Mouse (Mus musculus) lung, embryonic 14.5 days (tissue): ENCODE results near the gene Elof1. TPM values are rescaled to one million over a fixed set of nuclear protein-coding genes. Genes with fewer than 3 reads are reported as not detected.
A peak's percentile ranks its signal among the peaks of the same experiment; 100 is the strongest.
"Not testable (repeated sequence)": the region's sequence is repeated elsewhere in the genome, so short reads cannot be mapped to it uniquely, and the experiment has no call there.

Source experiments
- ATAC-seq: fragments of 200-750 bp; cut with Nextera tagmentation; 2 replicates; pipeline ENCODE4 v1.8.0; 2017; ENCODE audit warnings: mild to moderate bottlenecking, moderate TSS enrichment, moderate library complexity; ENCODE audit not compliant: insufficient read depth
- DNase-seq: peaks from one replicate; pipeline ENCODE4 v3.0.0-alpha.2; 2015
- H3K27ac ChIP-seq: fragments of 300-500 bp; sonication (generic); 2 replicates; pipeline ENCODE4 v1.5.1; 2014; ENCODE audit warnings: low read depth, mild to moderate bottlenecking, moderate library complexity
- H3K27me3 ChIP-seq: fragments of 300-500 bp; sonication (generic); 2 replicates; pipeline ENCODE4 v1.6.1; 2014; ENCODE audit warnings: low read length, control low read depth; ENCODE audit not compliant: insufficient read depth
- H3K36me3 ChIP-seq: fragments of 300-500 bp; sonication (generic); 2 replicates; pipeline ENCODE4 v1.6.1; 2014; ENCODE audit warnings: control low read depth; ENCODE audit not compliant: insufficient read depth
- H3K4me1 ChIP-seq: fragments of 300-500 bp; sonication (generic); 2 replicates; pipeline ENCODE4 v1.6.1; 2014; ENCODE audit warnings: antibody characterized with exemption, control low read depth; ENCODE audit not compliant: insufficient read depth
- H3K4me2 ChIP-seq: fragments of 300-500 bp; sonication (generic); 2 replicates; pipeline ENCODE4 v1.6.1; 2014; ENCODE audit warnings: mild to moderate bottlenecking
- H3K4me3 ChIP-seq: fragments of 300-500 bp; sonication (generic); 2 replicates; pipeline ENCODE4 v1.5.1; 2014; ENCODE audit warnings: low read depth, low read length
- H3K9ac ChIP-seq: fragments of 300-500 bp; sonication (generic); 2 replicates; pipeline ENCODE4 v1.6.1; 2014
- H3K9me3 ChIP-seq: fragments of 300-500 bp; sonication (generic); 2 replicates; pipeline ENCODE4 v1.6.1; 2016; ENCODE audit warnings: low read depth, low read length, control low read depth
- CTCF ChIP-seq: IDR thresholded peaks from 2 replicates; pipeline ENCODE4 v1.5.1; 2016; ENCODE audit warnings: antibody characterized with exemption, low read depth
- WGBS: fragments of 180-500 bp; shearing (Covaris S2); extraction: QIAGEN DNeasy Blood & Tissue Kit; methylation state at CpG from one replicate; pipeline ENCODE4 v1.1.7; 2014; 5-methylcytosine and 5-hydroxymethylcytosine counted together
- polyA plus RNA-seq: library from polyadenylated mRNA; unstranded; fragments of >200 nt; fragmentation: Nextera tagmentation; extraction: Ambion mirVana; gene quantifications from 2 replicates; pipeline ENCODE4 v1.2.1, GENCODE M21; 2014

Gene Elof1
- polyA plus RNA-seq, 1 experiment from 2014 or later, result 212 TPM

DNA sequence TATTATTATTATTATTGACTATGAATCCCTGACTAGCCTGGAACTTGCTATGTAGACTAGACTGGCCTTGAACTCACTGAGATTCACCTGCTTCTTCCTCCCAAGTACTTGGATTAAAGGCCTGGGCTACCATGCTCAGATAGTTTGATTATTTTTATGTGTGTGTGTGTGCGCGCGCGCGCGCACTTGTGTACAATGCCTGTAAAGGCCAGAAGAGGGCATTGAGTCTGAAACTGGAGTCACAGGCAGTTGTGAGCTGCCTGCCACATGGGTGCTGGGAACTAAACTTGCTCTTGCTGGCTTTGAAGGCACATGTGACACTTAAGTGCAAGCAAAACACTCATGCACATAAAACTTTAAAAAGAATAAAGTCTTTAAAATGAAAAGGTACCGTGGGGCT is 27.7 kb downstream of the Elof1 start:
- Histone ChIP-seq H3K27ac (no peak overlapping the region), H3K36me3 (no peaks in the 10 kb centered on the region), H3K4me2 (no peak overlapping the region), H3K9ac (no peak overlapping the region), H3K4me1 (peaks cover 3% of the 10 kb centered on the region; the same call in 1 of the 2 replicates), H3K9me3 (no peaks in the 10 kb centered on the region), H3K27me3 (no peaks in the 10 kb centered on the region), H3K4me3 (no peak overlapping the region)
- 96% methylated on average over 7 of the region's 7 CpGs for WGBS
- TF ChIP-seq CTCF, result no peak
- ATAC-seq (no peak), DNase-seq (no peak)

DNA sequence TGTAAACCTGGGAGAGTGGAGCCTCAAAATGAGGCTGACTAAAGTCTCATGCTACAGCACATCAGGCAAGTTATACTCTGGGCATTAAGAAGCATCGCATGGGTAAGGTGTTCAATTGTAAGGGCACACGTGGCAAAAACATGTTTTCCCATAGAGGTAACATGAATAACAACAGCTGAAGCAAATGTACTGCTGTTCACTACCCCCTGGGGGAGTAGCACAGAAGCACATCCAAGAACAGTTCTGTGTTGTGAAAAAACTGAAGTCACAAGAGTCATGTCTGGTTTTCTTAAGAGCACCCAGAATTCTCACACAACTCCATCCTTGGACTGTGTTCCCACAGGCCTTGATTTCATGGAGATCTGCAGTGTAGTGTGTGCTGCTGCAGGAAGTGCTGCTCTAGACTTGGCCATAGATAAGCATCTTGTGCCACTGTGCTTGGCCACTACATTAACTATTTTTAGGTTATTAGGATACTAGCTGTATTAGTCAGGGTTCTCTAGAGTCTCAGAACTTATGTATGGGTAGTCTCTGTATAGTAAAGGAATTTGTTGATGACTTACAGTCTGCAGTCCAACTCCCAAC is 29.8 kb downstream of the Elof1 start:
- Histone ChIP-seq H3K4me1 (peaks cover 3% of the 10 kb centered on the region; the same call in 1 of the 2 replicates), H3K27me3 (no peaks in the 10 kb centered on the region), H3K36me3 (no peaks in the 10 kb centered on the region), H3K9me3 (no peaks in the 10 kb centered on the region), H3K4me3 (no peak overlapping the region), H3K27ac (no peak overlapping the region), H3K4me2 (no peak overlapping the region), H3K9ac (no peak overlapping the region)
- 85% methylated on average over 2 of the region's 2 CpGs for WGBS
- ATAC-seq (no peak), DNase-seq (no peak)
- no peak for TF ChIP-seq CTCF

DNA sequence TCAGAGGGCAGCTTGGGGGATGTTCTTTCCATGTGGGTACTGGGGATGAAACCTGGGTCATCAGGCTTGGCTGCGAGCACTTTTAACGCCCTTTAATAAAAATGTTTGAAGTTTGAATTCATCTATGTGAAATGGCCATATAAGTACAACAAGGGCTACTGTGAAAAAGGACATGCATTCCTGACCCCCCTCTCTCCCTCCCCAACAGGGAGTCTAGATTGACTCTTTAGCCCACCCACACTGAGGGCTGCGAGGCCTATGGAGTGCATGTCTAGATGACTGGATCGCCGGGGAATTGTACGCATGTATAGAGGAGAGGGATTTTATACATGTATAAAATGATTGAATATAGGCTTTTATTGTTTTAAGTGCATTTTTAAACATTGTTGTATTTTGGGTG is 31.0 kb downstream of the Elof1 start:
- Histone ChIP-seq H3K27ac (peak overlapping the region; percentile 80), H3K9me3 (no peaks in the 10 kb centered on the region), H3K4me2 (peak overlapping the region; percentile 82), H3K4me1 (peaks cover 3% of the 10 kb centered on the region; the same call in 1 of the 2 replicates), H3K27me3 (no peaks in the 10 kb centered on the region), H3K9ac (peak overlapping the region; percentile 68), H3K4me3 (peak overlapping the region; percentile 56), H3K36me3 (no peaks in the 10 kb centered on the region)
- peak; percentile 23 for ATAC-seq
- TF ChIP-seq CTCF, result no peak
- peak; percentile 57 for DNase-seq
- WGBS, result 29% methylated on average over 6 of the region's 6 CpGs

DNA sequence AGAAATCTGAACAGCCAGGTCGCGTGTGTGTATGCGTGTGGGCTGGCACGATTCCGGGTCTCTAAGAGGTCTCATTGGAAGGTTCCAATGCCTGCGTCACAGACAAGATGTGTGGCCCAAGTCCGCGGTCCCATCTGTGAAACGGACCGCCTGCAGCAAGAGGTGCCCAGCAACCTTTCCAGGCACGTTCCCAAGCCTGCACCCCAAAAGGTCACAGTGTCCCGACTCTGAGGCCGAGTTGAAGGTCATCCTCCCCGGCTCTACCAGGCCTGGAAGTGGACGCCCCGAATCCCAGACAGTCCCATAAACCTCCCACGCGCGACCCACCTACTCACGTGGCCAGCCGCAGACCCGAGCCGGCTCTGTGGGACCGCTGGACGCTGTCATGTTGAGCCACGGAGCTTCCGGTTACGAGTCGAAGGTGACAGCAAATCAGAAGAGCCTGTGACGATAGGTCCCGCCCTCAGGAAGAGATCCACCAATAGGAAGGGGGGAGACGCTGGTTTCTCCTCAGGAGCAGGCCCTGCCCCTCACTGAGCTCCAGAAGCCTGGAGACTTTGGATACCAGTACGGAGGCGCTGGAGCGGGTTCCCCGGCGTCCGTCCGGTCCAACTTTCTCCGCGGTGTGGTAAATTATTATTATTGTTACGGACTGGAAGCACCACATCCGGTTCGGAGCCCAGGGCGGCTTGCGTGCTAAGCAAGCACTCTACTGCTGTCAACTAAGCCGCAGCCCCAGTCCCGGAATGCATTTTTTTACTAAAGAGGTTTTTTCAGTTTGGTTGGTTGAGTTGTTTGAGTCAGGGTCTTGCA is 31.7 kb downstream of the Elof1 start, which contains the start of gene Ecsit:
Ecsit (minus strand) TSS at position 417 of the 813 bp plus-strand sequence.
- peak within 1 kb of the TSS; percentile 80 for H3K27ac ChIP-seq
- H3K9me3 ChIP-seq, result no peaks in the 10 kb centered on the region
- peaks cover 3% of the 10 kb centered on the region; the same call in 1 of the 2 replicates for H3K4me1 ChIP-seq
- H3K36me3 ChIP-seq, result 0 out of 2 replicates have a peak, but pooled peaks cover 3% of the 10 kb centered on the region
- H3K4me3 ChIP-seq, result peak within 1 kb of the TSS; percentile 56
- H3K27me3 ChIP-seq, result no peaks in the 10 kb centered on the region
- no peak for TF ChIP-seq CTCF
- peak; percentile 98 for DNase-seq
- H3K4me2 ChIP-seq, result peak within 1 kb of the TSS; percentile 82
- under 1% methylated on average over 48 of the region's 48 CpGs for WGBS
- peak; percentile 99 for ATAC-seq
- H3K9ac ChIP-seq, result peak within 1 kb of the TSS; percentile 68

DNA sequence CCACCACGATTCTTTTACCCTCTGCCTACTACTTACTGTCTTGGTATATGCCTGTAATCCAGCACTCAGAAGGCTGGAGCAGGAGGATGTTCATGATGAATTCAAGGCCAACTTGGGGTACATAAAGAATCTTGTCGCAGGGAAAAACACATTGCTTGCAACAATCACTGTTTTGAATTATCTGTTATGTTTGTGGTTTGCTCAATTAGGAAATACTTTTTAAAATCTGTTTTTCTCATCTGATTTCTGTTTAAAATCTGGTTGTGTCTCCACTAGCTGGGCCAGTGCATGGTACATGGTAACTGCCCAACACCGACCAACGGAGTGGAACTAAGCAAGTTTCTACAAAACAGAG is 32.3 kb downstream of the Elof1 start:
- Histone ChIP-seq H3K4me1 (peaks cover 3% of the 10 kb centered on the region; the same call in 1 of the 2 replicates), H3K27me3 (no peaks in the 10 kb centered on the region), H3K9me3 (no peaks in the 10 kb centered on the region), H3K9ac (peak overlapping the region; percentile 68), H3K36me3 (0 out of 2 replicates have a peak, but pooled peaks cover 3% of the 10 kb centered on the region), H3K27ac (peak overlapping the region; percentile 5; the same call in 1 of the 2 replicates), H3K4me2 (peak overlapping the region; percentile 82), H3K4me3 (peak overlapping the region; percentile 56)
- DNase-seq (no peak), ATAC-seq (no peak)
- no peak for TF ChIP-seq CTCF
- 32% methylated on average over 4 of the region's 4 CpGs for WGBS

DNA sequence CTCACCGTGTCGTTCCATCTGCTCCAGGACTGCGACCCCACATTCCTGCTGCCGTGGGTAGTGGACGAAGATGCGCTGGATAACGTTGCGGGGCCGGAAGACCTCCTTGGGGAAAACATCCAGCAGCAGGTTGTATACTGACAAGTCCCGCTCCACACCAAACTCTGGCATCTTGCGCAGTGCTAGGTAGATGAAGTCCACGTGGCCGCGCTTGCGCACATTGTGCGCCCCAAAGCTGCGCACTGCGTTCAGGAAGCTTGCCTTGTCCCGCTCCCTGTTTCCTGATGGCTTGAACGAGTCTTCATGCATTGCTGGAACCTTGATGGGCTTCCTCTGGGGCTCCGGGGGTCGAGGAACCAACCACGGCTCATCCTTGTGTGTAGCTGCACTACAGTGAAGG is 40.7 kb downstream of the Elof1 start:
- no peak for TF ChIP-seq CTCF
- ATAC-seq (no peak), DNase-seq (no peak)
- H3K9me3 ChIP-seq, result no peaks in the 10 kb centered on the region
- H3K27ac ChIP-seq, result no peak overlapping the region
- peaks cover 35% of the 10 kb centered on the region for H3K36me3 ChIP-seq
- no peak overlapping the region for H3K4me3 ChIP-seq
- H3K4me1 ChIP-seq, result no peaks in the 10 kb centered on the region
- WGBS, result 90% methylated on average over 23 of the region's 23 CpGs
- no peaks in the 10 kb centered on the region for H3K27me3 ChIP-seq
- H3K4me2 ChIP-seq, result no peak overlapping the region
- H3K9ac ChIP-seq, result no peak overlapping the region

DNA sequence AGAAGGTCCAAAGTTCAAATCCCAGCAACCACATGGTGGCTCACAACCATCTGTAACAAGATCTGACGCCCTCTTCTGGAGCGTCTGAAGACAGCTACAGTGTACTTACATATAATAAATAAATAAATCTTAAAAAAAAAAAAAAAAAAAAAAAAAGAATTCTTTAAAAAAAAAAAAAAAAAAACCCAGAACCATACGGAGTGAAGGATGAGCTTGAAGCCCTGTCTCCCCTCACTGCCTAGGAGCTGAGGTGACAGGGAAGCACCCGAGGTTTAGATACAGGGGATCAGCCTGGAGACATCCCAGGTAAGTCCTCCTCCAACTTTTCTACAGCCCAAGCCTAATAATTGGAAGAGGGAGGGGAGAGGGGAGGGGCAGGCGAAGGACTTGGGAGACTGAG is 41.2 kb downstream of the Elof1 start:
- not testable (repeated sequence) for H3K9me3 ChIP-seq, H3K4me1 ChIP-seq, H3K27me3 ChIP-seq, DNase-seq, H3K4me3 ChIP-seq, H3K9ac ChIP-seq, ATAC-seq, H3K27ac ChIP-seq, H3K4me2 ChIP-seq
- peaks cover 35% of the 10 kb centered on the region for H3K36me3 ChIP-seq
- 62% methylated on average over 5 of the region's 5 CpGs for WGBS
